Mouse (Mus musculus) midbrain, embryonic 14.5 days (tissue): ENCODE measurements around the gene Gfap. TPM values are rescaled to one million over a fixed set of nuclear protein-coding genes. Genes with fewer than 3 reads are reported as not detected.

Experiments used
- ATAC-seq: fragments of 200-750 bp; cut with Nextera tagmentation; 2 replicates; pipeline ENCODE4 v1.8.0; 2017; ENCODE audit warnings: moderate number of reproducible peaks, moderate library complexity; ENCODE audit not compliant: low FRiP score, low TSS enrichment
- DNase-seq: peaks from one replicate; pipeline ENCODE4 v3.0.0-alpha.2; 2015
- H3K27ac ChIP-seq: fragments of 300-500 bp; sonication (generic); replicated peaks from 2 replicates; pipeline ENCODE4 v1.5.1; 2014; ENCODE audit warnings: mild to moderate bottlenecking, low read depth, low read length, moderate library complexity
- H3K27me3 ChIP-seq: fragments of 300-500 bp; sonication (generic); 2 replicates; pipeline ENCODE4 v1.6.1; 2014; ENCODE audit warnings: low read length, control low read depth, mixed read lengths; ENCODE audit not compliant: control insufficient read depth, insufficient read depth
- H3K36me3 ChIP-seq: fragments of 300-500 bp; sonication (generic); 2 replicates; pipeline ENCODE4 v1.6.1; 2014; ENCODE audit warnings: low read length, control low read depth; ENCODE audit not compliant: control insufficient read depth, insufficient read depth
- H3K4me1 ChIP-seq: fragments of 300-500 bp; sonication (generic); 2 replicates; pipeline ENCODE4 v1.6.1; 2014; ENCODE audit warnings: mild to moderate bottlenecking, antibody characterized with exemption, low read length, control low read depth; ENCODE audit not compliant: control insufficient read depth, insufficient read depth
- H3K4me2 ChIP-seq: fragments of 300-500 bp; sonication (generic); 2 replicates; pipeline ENCODE4 v1.6.1; 2014; ENCODE audit warnings: mild to moderate bottlenecking, low read length, moderate library complexity
- H3K4me3 ChIP-seq: fragments of 300-500 bp; sonication (generic); replicated peaks from 2 replicates; pipeline ENCODE4 v1.5.1; 2014; ENCODE audit warnings: low read depth, low read length
- H3K9ac ChIP-seq: fragments of 300-500 bp; sonication (generic); replicated peaks from 2 replicates; pipeline ENCODE4 v1.6.1; 2014; ENCODE audit warnings: mild to moderate bottlenecking, low read length, moderate library complexity
- H3K9me3 ChIP-seq: fragments of 300-500 bp; sonication (generic); 2 replicates; pipeline ENCODE4 v1.6.1; 2016; ENCODE audit warnings: low read length, control low read depth, mixed read lengths; ENCODE audit not compliant: control insufficient read depth
- WGBS: fragments of 180-500 bp; shearing (Covaris S2); extraction: QIAGEN DNeasy Blood & Tissue Kit; methylation state at CpG from one replicate; pipeline ENCODE4 v1.1.7; 2014; 5-methylcytosine and 5-hydroxymethylcytosine counted together
- polyA plus RNA-seq: library from polyadenylated mRNA; unstranded; fragments of >200 nt; fragmentation: Nextera tagmentation; extraction: Ambion mirVana; gene quantifications from 2 replicates; pipeline ENCODE4 v1.2.1, GENCODE M21; 2014

The Gfap gene
- 0.26 TPM in 1 of 2 replicates, not detected in the other for polyA plus RNA-seq

- H3K9ac ChIP-seq: no peak within 1 kb of the TSS
- no peak within 1 kb of the TSS for H3K4me3 ChIP-seq
- 11% methylated on average over 7 of the region's 7 CpGs for whole genome bisulfite sequencing
- no peaks in the 10 kb centered on the region for H3K36me3 ChIP-seq
- H3K4me2 ChIP-seq: no peak within 1 kb of the TSS
- no peak within 1 kb of the TSS for H3K27ac ChIP-seq
- no peaks in the 10 kb centered on the region for H3K27me3 ChIP-seq
- H3K9me3 ChIP-seq: no peaks in the 10 kb centered on the region
- ATAC-seq (peak; percentile 50; the same call in 1 of the 2 replicates), DNase-seq (peak; percentile 94)
- H3K4me1 ChIP-seq: no peaks in the 10 kb centered on the region
These were observed at the start of gene Gfap for GRCm38 (mm10) chr11:102900763-102901162. Gfap (minus strand) TSS chr11:102900912.

GRCm38 (mm10) chr11:102948043-102948961, 47.6 kb upstream of the Gfap start:
- H3K4me3 ChIP-seq: peak overlapping the region; percentile 35
- DNase-seq (peak; percentile 71), ATAC-seq (no peak; the same call in 1 of the 2 replicates)
- H3K4me2 ChIP-seq: peak overlapping the region; percentile 68
- peak overlapping the region; percentile 42; the same call in 1 of the 2 replicates for H3K9ac ChIP-seq
- H3K27me3 ChIP-seq: peaks cover 45% of the 10 kb centered on the region
- no peaks in the 10 kb centered on the region for H3K9me3 ChIP-seq
- WGBS: 2% methylated on average over 51 of the region's 51 CpGs
- no peak overlapping the region for H3K27ac ChIP-seq
- H3K4me1 ChIP-seq: peaks cover 40% of the 10 kb centered on the region
- H3K36me3 ChIP-seq: no peaks in the 10 kb centered on the region

- peak overlapping the region; percentile 50; the same call in 1 of the 2 replicates for H3K9ac ChIP-seq
- DNase-seq: no peak
- 3% methylated on average over 8 of the region's 8 CpGs for WGBS
- peak; percentile 41 for ATAC-seq
- H3K27ac ChIP-seq: no peak overlapping the region
- H3K4me1 ChIP-seq: peaks cover 27% of the 10 kb centered on the region
- peak overlapping the region; percentile 38 for H3K4me3 ChIP-seq
- H3K9me3 ChIP-seq: no peaks in the 10 kb centered on the region
- H3K4me2 ChIP-seq: peak overlapping the region; percentile 64
- no peaks in the 10 kb centered on the region for H3K36me3 ChIP-seq
- H3K27me3 ChIP-seq: peaks cover 54% of the 10 kb centered on the region
These were observed 46.3 kb upstream of the Gfap start for GRCm38 (mm10) chr11:102946992-102947343.

DNA sequence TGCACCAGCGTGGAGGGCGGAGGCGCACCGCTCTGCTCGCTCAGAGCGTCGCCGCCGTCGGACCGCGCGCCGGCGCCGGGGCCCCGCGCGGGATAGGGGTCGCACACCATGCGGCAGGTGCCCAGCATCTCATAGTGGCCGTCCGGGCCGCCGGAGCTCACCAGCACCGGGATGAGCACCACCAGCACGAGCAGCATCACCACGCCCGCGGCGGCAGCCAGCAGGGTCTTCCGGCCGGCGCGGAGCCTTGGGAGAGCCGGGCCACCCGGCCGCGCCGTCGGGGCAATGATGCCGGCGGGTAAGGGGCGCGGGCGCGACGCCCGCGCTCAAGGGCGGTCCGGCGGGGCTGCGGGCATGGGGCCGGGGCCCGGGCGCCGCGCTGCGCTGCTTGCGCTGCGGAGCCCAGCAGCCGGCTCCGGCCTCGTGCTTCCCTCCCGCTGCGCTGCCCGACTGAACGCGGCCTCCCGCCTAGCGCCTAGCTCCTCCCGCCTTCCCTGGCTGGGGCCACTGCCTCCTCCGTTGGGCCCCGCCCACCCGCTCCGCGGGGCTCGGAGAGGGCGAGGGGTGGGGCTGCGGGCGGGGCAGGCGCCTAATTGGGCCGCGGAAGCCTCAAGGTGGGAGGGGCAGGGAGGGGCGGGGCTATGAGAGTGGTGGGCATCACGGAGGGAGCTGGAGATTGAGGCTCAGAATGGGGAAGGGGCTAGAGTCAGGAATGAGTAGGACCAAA, 45.7 kb upstream of the Gfap start, which contains the start of gene C1ql1:
TSS of gene C1ql1 (minus strand) at position 424 of the 727 bp plus-strand sequence.
- under 1% methylated on average over 82 of the region's 87 CpGs for WGBS
- Histone ChIP-seq H3K27me3 (peaks cover 54% of the 10 kb centered on the region), H3K9ac (peak within 1 kb of the TSS; percentile 50), H3K4me2 (peak within 1 kb of the TSS; percentile 64), H3K27ac (no peak within 1 kb of the TSS), H3K4me1 (peaks cover 26% of the 10 kb centered on the region), H3K36me3 (no peaks in the 10 kb centered on the region), H3K9me3 (no peaks in the 10 kb centered on the region), H3K4me3 (peak within 1 kb of the TSS; percentile 38)
- ATAC-seq (peak; percentile 79), DNase-seq (peak; percentile 90)

DNA sequence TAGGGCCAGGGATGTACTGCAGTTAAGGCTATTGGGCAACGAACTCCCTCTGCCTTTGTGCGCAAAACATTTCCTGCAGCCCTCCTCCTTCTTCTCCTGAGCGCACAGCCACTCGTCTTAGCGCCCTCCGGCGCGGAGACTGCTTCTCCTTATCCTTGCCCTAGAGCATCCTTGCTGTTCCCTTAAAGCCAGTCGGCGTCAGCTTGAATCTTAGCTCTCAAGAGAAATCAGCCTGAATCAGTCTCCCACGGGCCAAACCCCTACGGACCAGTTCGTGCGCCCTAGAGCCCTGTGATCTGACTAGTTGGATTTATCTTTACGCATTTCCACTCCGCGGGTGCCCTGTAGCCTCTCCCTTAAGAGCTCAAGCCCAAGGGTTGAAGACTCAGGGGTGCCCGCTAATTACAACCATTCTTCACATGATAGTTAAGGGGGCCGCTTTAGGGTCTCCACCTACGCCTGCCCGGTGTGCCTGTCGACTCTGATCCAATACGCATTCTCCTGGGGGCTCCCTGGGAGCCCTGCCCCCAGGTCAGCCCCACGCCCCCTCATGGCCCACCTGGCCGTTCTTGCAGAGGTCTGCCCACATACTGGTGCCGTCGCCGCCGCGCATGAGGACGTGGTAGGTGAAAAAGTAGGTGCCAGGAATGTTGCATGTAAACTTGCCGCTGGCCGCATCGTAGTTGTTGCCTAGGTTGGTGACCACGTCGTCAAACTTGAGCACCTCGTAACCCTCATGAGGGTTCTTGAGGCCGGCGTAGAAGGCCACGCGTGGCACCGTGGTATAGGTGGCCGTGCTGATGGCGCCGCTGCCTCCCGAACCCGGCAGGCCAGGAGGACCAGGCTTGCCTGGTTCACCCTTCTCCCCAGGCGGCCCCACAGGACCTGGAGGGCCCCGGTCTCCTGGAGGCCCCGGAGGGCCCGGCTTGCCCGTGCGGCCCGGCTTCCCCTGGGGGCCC, 44.9 kb upstream of the Gfap start:
- H3K4me2 ChIP-seq: peak overlapping the region; percentile 64
- no peak overlapping the region for H3K27ac ChIP-seq
- no peaks in the 10 kb centered on the region for H3K36me3 ChIP-seq
- no peak for ATAC-seq
- peaks cover 26% of the 10 kb centered on the region for H3K4me1 ChIP-seq
- no peaks in the 10 kb centered on the region for H3K9me3 ChIP-seq
- peak overlapping the region; percentile 50 for H3K9ac ChIP-seq
- peak overlapping the region; percentile 38 for H3K4me3 ChIP-seq
- H3K27me3 ChIP-seq: peaks cover 54% of the 10 kb centered on the region
- 2% methylated on average over 54 of the region's 54 CpGs for WGBS
- DNase-seq: no peak

DNA sequence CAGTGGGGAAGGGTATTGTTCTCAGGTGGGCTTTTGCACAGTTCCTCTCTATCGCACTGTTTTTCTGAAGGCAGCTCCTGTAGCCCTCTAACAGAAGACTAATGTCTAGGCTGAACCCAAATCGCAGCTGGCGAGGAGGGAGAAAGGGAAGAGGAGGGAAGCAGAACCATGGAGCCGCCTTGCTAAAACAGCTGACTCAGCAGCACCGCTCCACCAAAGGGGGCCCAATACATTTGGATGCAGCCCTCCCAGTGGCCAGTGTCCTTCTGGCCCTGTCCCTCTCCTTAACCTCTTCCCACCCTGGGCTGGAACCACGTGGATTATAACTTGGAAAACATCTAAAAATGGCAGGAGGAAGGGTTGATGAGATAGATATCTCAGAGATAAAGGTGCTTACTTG, 40.5 kb upstream of the Gfap start:
- Histone ChIP-seq H3K36me3 (no peaks in the 10 kb centered on the region), H3K4me2 (no peak overlapping the region), H3K9ac (no peak overlapping the region), H3K27me3 (peaks cover 38% of the 10 kb centered on the region), H3K27ac (no peak overlapping the region), H3K4me3 (no peak overlapping the region), H3K4me1 (peaks cover 23% of the 10 kb centered on the region; the same call in 1 of the 2 replicates), H3K9me3 (no peaks in the 10 kb centered on the region)
- 73% methylated on average over 6 of the region's 6 CpGs for WGBS
- no peak for DNase-seq
- no peak for ATAC-seq

- H3K4me3 ChIP-seq: no peak overlapping the region
- H3K9ac ChIP-seq: no peak overlapping the region
- H3K9me3 ChIP-seq: no peaks in the 10 kb centered on the region
- DNase-seq: no peak
- H3K27ac ChIP-seq: no peak overlapping the region
- no peaks in the 10 kb centered on the region for H3K36me3 ChIP-seq
- peaks cover 18% of the 10 kb centered on the region; the same call in 1 of the 2 replicates for H3K4me1 ChIP-seq
- WGBS: 46% methylated on average over 13 of the region's 13 CpGs
- no peak overlapping the region for H3K4me2 ChIP-seq
- no peak for ATAC-seq
- H3K27me3 ChIP-seq: peaks cover 20% of the 10 kb centered on the region
These were observed 38.4 kb upstream of the Gfap start for GRCm38 (mm10) chr11:102939024-102939675.
